Mouse (Mus musculus) embryonic stem cell, embryonic (primary cell): ENCODE measurements at regions not wholly inside any gene's neighbourhood (a gene's known extent, or its start where the extent isn't known, plus 50 kb on each side); places are given as distances from the start of the nearest gene placed in this dataset.

Source experiments
- CTCF ChIA-PET, 4 experiments: fragments of 300-600 bp in 2 of 4; fragments of 350-600 bp in 2 of 4; sonication (Branson Sonifier 250); formaldehyde crosslinking; loops; one replicate each; lab custom pipeline; 2022; ENCODE audit warnings: inconsistent platforms in 2 of 4; lab: Charles Lee
- POLR2A ChIA-PET, 4 experiments: fragments of 300-600 bp in 2 of 4; fragments of 350-600 bp in 2 of 4; sonication (Branson Sonifier 250); formaldehyde crosslinking; loops; one replicate each; lab custom pipeline; 2022; ENCODE audit warnings: antibody characterized with exemption in 4 of 4, inconsistent platforms in 1 of 4; lab: Charles Lee

GRCm38 (mm10) chr7:128834894-128835293 lies 90.2 kb downstream of the Sec23ip start:
- ChIA-PET POLR2A (no interaction called here), CTCF (interaction anchor here in 1 of 4 experiments (1.3 kb wide), 1 partner anchor 25 kb away, joined by 3 read pairs; no protein-coding TSS in a partner anchor)

- ChIA-PET CTCF (no interaction called here), POLR2A (no interaction called here)
Observed at GRCm38 (mm10) chr7:128836435-128836834, 91.7 kb downstream of the Sec23ip start.

- ChIA-PET CTCF (no interaction called here), POLR2A (no interaction called here)
Observed at GRCm38 (mm10) chr7:128842561-128842960, 97.8 kb downstream of the Sec23ip start.

- CTCF ChIA-PET, result interaction anchor here in 1 of 4 experiments (0.6 to 1.3 kb wide), 2 partner anchors 10 to 309 kb away, joined by 3 to 5 read pairs; no protein-coding TSS in a partner anchor
Observed at GRCm38 (mm10) chr7:128843576-128843975, 98.8 kb downstream of the Sec23ip start.

GRCm38 (mm10) chr7:128849261-128849660 lies 104.5 kb downstream of the Sec23ip start:
- POLR2A ChIA-PET, result no interaction called here
- CTCF ChIA-PET, result interaction anchor here in 1 of 4 experiments (0.6 kb wide), 1 partner anchor 458 kb away, joined by 5 read pairs; no protein-coding TSS in a partner anchor

More at GRCm38 (mm10) chr7:128843576-128843975, 98.8 kb downstream of the Sec23ip start:
- POLR2A ChIA-PET, result interaction anchor here in 2 of 4 experiments (0.5 to 0.9 kb wide), 2 partner anchors 13 to 574 kb away, joined by 3 read pairs; no protein-coding TSS in a partner anchor

- POLR2A ChIA-PET, result interaction anchor here in 1 of 4 experiments (0.5 kb wide), 1 partner anchor 473 kb away, joined by 4 read pairs; no protein-coding TSS in a partner anchor
- CTCF ChIA-PET, result no interaction called here
Observed at GRCm38 (mm10) chr7:128854193-128854592, 109.5 kb downstream of the Sec23ip start.

- POLR2A ChIA-PET, result interaction anchor here in 2 of 4 experiments (0.5 to 0.8 kb wide), 2 partner anchors 473 to 1061 kb away, joined by 3 to 4 read pairs; no protein-coding TSS in a partner anchor
- CTCF ChIA-PET, result no interaction called here
Observed at GRCm38 (mm10) chr7:128854690-128855343, 110.1 kb downstream of the Sec23ip start.

- ChIA-PET POLR2A (no interaction called here), CTCF (interaction anchor here in 2 of 4 experiments (0.6 to 1.0 kb wide), 3 partner anchors 25 to 279 kb away, joined by 3 read pairs; no protein-coding TSS in a partner anchor)
Observed at GRCm38 (mm10) chr7:128860141-128860540, 115.4 kb downstream of the Sec23ip start.

- ChIA-PET POLR2A (no interaction called here), CTCF (interaction anchor here in 3 of 4 experiments (0.6 to 1.2 kb wide), 4 partner anchors 26 to 446 kb away, joined by 3 read pairs; no protein-coding TSS in a partner anchor)
Observed at GRCm38 (mm10) chr7:128860709-128861108, 116.0 kb downstream of the Sec23ip start.

GRCm38 (mm10) chr7:128861376-128861775 lies 116.6 kb downstream of the Sec23ip start:
- CTCF ChIA-PET, result interaction anchor here in 1 of 4 experiments (1.2 kb wide), 1 partner anchor 446 kb away, joined by 3 read pairs; no protein-coding TSS in a partner anchor
- POLR2A ChIA-PET, result no interaction called here

GRCm38 (mm10) chr7:128868799-128869198 lies 124.1 kb downstream of the Sec23ip start:
- CTCF ChIA-PET, result no interaction called here
- POLR2A ChIA-PET, result no interaction called here

- ChIA-PET CTCF (interaction anchor here in 1 of 4 experiments (1.6 kb wide), 1 partner anchor 104 kb away, joined by 4 read pairs; no protein-coding TSS in a partner anchor), POLR2A (no interaction called here)
Observed at GRCm38 (mm10) chr7:128884015-128884414, 139.3 kb downstream of the Sec23ip start.

- ChIA-PET CTCF (no interaction called here), POLR2A (interaction anchor here in 1 of 4 experiments (1.6 kb wide), 1 partner anchor 91 kb away, joined by 3 read pairs; no protein-coding TSS in a partner anchor)
Observed at GRCm38 (mm10) chr7:128885551-128885950, 140.8 kb downstream of the Sec23ip start.

GRCm38 (mm10) chr7:128910134-128910533 lies 165.4 kb downstream of the Sec23ip start:
- POLR2A ChIA-PET, result no interaction called here
- CTCF ChIA-PET, result no interaction called here

- POLR2A ChIA-PET, result no interaction called here
- CTCF ChIA-PET, result no interaction called here
Observed at GRCm38 (mm10) chr7:128937976-128938730, 193.4 kb downstream of the Sec23ip start.

GRCm38 (mm10) chr7:128960575-128960974 lies 215.8 kb downstream of the Sec23ip start:
- ChIA-PET CTCF (no interaction called here), POLR2A (interaction anchor here in 1 of 4 experiments (0.7 to 0.9 kb wide), 2 partner anchors 557 to 645 kb away, joined by 3 to 8 read pairs; no protein-coding TSS in a partner anchor)

GRCm38 (mm10) chr7:128979904-128980303 lies 235.2 kb downstream of the Sec23ip start:
- CTCF ChIA-PET, result no interaction called here
- POLR2A ChIA-PET, result interaction anchor here in 2 of 4 experiments (0.7 to 2.4 kb wide), 2 partner anchors 12 to 95 kb away, joined by 4 to 10 read pairs; no protein-coding TSS in a partner anchor

- ChIA-PET POLR2A (interaction anchor here in 1 of 4 experiments (2.4 kb wide), 1 partner anchor 11 kb away, joined by 10 read pairs; no protein-coding TSS in a partner anchor), CTCF (no interaction called here)
Observed at GRCm38 (mm10) chr7:128980827-128981226, 236.1 kb downstream of the Sec23ip start.

- CTCF ChIA-PET, result no interaction called here
- POLR2A ChIA-PET, result no interaction called here
Observed at GRCm38 (mm10) chr7:128998759-128999158, 254.0 kb downstream of the Sec23ip start.
